Mouse (Mus musculus) ES-Bruce4 (cell line): Measurements from ENCODE around the gene Fbxo47. TPM values are rescaled to one million over a fixed set of nuclear protein-coding genes. Genes with fewer than 3 reads are reported as not detected.

Source experiments
- H3K27ac ChIP-seq: 2 replicates; pipeline ENCODE4 v1.5.1; 2012; ENCODE audit warnings: low read length, inconsistent platforms; ENCODE audit not compliant: insufficient read depth
- H3K27me3 ChIP-seq: 2 replicates; pipeline ENCODE4 v1.6.1; 2012; ENCODE audit warnings: mild to moderate bottlenecking, low read length, inconsistent platforms; ENCODE audit not compliant: control insufficient read depth, poor library complexity, insufficient read depth, severe bottlenecking
- H3K36me3 ChIP-seq: 2 replicates; pipeline ENCODE4 v1.6.1; 2012; ENCODE audit warnings: inconsistent platforms, mild to moderate bottlenecking, low read length, moderate library complexity; ENCODE audit not compliant: control insufficient read depth, poor library complexity, insufficient read depth, severe bottlenecking
- H3K4me1 ChIP-seq: one replicate; pipeline ENCODE4 v1.8.1; 2011; ENCODE audit warnings: low read length; ENCODE audit not compliant: control insufficient read depth, insufficient read depth
- H3K4me3 ChIP-seq: 2 replicates; pipeline ENCODE4 v1.5.1; 2011; ENCODE audit warnings: low read depth, mild to moderate bottlenecking, low read length
- H3K9ac ChIP-seq: 2 replicates; pipeline ENCODE4 v1.6.1; 2012; ENCODE audit warnings: low read depth, mild to moderate bottlenecking, inconsistent platforms; ENCODE audit not compliant: poor library complexity, severe bottlenecking
- H3K9me3 ChIP-seq: replicated peaks from 2 replicates; pipeline ENCODE4 v1.6.1; 2012; ENCODE audit warnings: mild to moderate bottlenecking, low read length, inconsistent platforms; ENCODE audit not compliant: control insufficient read depth, poor library complexity, insufficient read depth, severe bottlenecking
- CTCF ChIP-seq: IDR thresholded peaks from one replicate; pipeline ENCODE4 v1.8.1; 2011; ENCODE audit warnings: low read depth, low read length
- EP300 ChIP-seq: IDR thresholded peaks from 2 replicates; pipeline ENCODE4 v1.6.1; 2011; ENCODE audit warnings: low read depth, low read length; ENCODE audit not compliant: insufficient read depth
- POLR2A ChIP-seq: IDR thresholded peaks from one replicate; pipeline ENCODE4 v1.8.1; 2011; ENCODE audit warnings: low read length; ENCODE audit not compliant: insufficient read depth
- polyA plus RNA-seq: library from polyadenylated mRNA; stranded (reverse); fragments of >200 nt; gene quantifications from 2 replicates; pipeline ENCODE4 v1.2.4, GENCODE M21; 2011; ENCODE audit warnings: low read depth; ENCODE audit not compliant: missing spikeins, insufficient read depth, insufficient read length

The Fbxo47 gene
- 2.5 and 2.8 TPM in 2 replicates for polyA plus RNA-seq

GRCm38 (mm10) chr11:97883918-97884600 lies at the start of gene Fbxo47:
Fbxo47 (minus strand) TSS chr11:97884154.
- no peaks in the 10 kb centered on the region for H3K36me3 ChIP-seq
- H3K4me1 ChIP-seq = no peaks in the 10 kb centered on the region
- H3K27me3 ChIP-seq = no peaks in the 10 kb centered on the region
- TF ChIP-seq POLR2A (peak; percentile 68), CTCF (peak; percentile 35), EP300 (no peak)
- peak within 1 kb of the TSS; percentile 97 for H3K27ac ChIP-seq
- H3K4me3 ChIP-seq = peak within 1 kb of the TSS; percentile 95
- peak within 1 kb of the TSS; percentile 91 for H3K9ac ChIP-seq
- no peaks in the 10 kb centered on the region for H3K9me3 ChIP-seq

GRCm38 (mm10) chr11:97933553-97933952 lies 49.6 kb upstream of the Fbxo47 start:
- Histone ChIP-seq H3K36me3 (no peaks in the 10 kb centered on the region), H3K4me3 (no peak overlapping the region), H3K9ac (no peak overlapping the region), H3K4me1 (peaks cover 2% of the 10 kb centered on the region), H3K9me3 (no peaks in the 10 kb centered on the region), H3K27me3 (no peaks in the 10 kb centered on the region), H3K27ac (0 out of 2 replicates have a peak overlapping the region, but pooled peaks have one; percentile 20)
- no peak for TF ChIP-seq POLR2A
- no peak for TF ChIP-seq CTCF
- no peak for TF ChIP-seq EP300

GRCm38 (mm10) chr11:97928905-97929304 lies 45.0 kb upstream of the Fbxo47 start:
- TF ChIP-seq POLR2A = no peak
- TF ChIP-seq EP300 = no peak
- no peak for TF ChIP-seq CTCF
- peaks cover 2% of the 10 kb centered on the region for H3K4me1 ChIP-seq
- no peak overlapping the region for H3K27ac ChIP-seq
- H3K36me3 ChIP-seq = no peaks in the 10 kb centered on the region
- H3K4me3 ChIP-seq = no peak overlapping the region
- no peak overlapping the region for H3K9ac ChIP-seq
- H3K27me3 ChIP-seq = no peaks in the 10 kb centered on the region
- H3K9me3 ChIP-seq = no peaks in the 10 kb centered on the region

- no peaks in the 10 kb centered on the region for H3K27me3 ChIP-seq
- no peaks in the 10 kb centered on the region for H3K36me3 ChIP-seq
- no peak overlapping the region for H3K4me3 ChIP-seq
- TF ChIP-seq CTCF (no peak), POLR2A (no peak), EP300 (no peak)
- H3K9ac ChIP-seq = no peak overlapping the region
- no peaks in the 10 kb centered on the region for H3K4me1 ChIP-seq
- H3K9me3 ChIP-seq = no peaks in the 10 kb centered on the region
- no peak overlapping the region for H3K27ac ChIP-seq
Measured at GRCm38 (mm10) chr11:97924217-97924616, 40.3 kb upstream of the Fbxo47 start.

GRCm38 (mm10) chr11:97923639-97924038 lies 39.7 kb upstream of the Fbxo47 start:
- no peak for TF ChIP-seq EP300
- TF ChIP-seq POLR2A = no peak
- TF ChIP-seq CTCF = no peak
- Histone ChIP-seq H3K27me3 (no peaks in the 10 kb centered on the region), H3K9ac (no peak overlapping the region)

GRCm38 (mm10) chr11:97915974-97916503 lies 32.1 kb upstream of the Fbxo47 start:
- H3K4me3 ChIP-seq = peak overlapping the region; percentile 53; the same call in 1 of the 2 replicates
- peak overlapping the region; percentile 29 for H3K9ac ChIP-seq
- H3K36me3 ChIP-seq = no peaks in the 10 kb centered on the region
- TF ChIP-seq POLR2A (no peak), EP300 (no peak), CTCF (no peak)
- H3K27ac ChIP-seq = no peak overlapping the region; the same call in 1 of the 2 replicates
- peaks cover 6% of the 10 kb centered on the region for H3K4me1 ChIP-seq
- no peaks in the 10 kb centered on the region for H3K9me3 ChIP-seq
- H3K27me3 ChIP-seq = no peaks in the 10 kb centered on the region

More at GRCm38 (mm10) chr11:97923639-97924038, 39.7 kb upstream of the Fbxo47 start:
- Histone ChIP-seq H3K4me3 (no peak overlapping the region), H3K36me3 (no peaks in the 10 kb centered on the region), H3K27ac (no peak overlapping the region), H3K4me1 (no peaks in the 10 kb centered on the region), H3K9me3 (no peaks in the 10 kb centered on the region)
